Mouse (Mus musculus) thymus, postnatal 10 days (tissue): ENCODE measurements around the gene Cyp4f18.
"Not testable (repeated sequence)": the region's sequence is repeated elsewhere in the genome, so short reads cannot be mapped to it uniquely, and the experiment has no call there.

Experiments used
- DNase-seq, 2 experiments: peaks; one replicate each; pipeline ENCODE4 v3.0.0; 2021; ENCODE audit warnings: low spot score in 2 of 2

The Cyp4f18 gene

GRCm38 (mm10) chr8:72009473-72009872, at the start of gene Cyp4f18:
Gene Cyp4f18 (minus strand): TSS chr8:72009626.
- DNase-seq, result no peak

GRCm38 (mm10) chr8:72057643-72058042, 48.2 kb upstream of the Cyp4f18 start:
- not testable (repeated sequence) for DNase-seq

- not testable (repeated sequence) for DNase-seq
Measured at GRCm38 (mm10) chr8:72054633-72055032, 45.2 kb upstream of the Cyp4f18 start.

- no peak for DNase-seq
Measured at GRCm38 (mm10) chr8:72042493-72042892, 33.1 kb upstream of the Cyp4f18 start.

- DNase-seq, result not testable (repeated sequence)
Measured at GRCm38 (mm10) chr8:72040918-72041317, 31.5 kb upstream of the Cyp4f18 start, which contains the start of gene Olfr372. Gene Olfr372 (plus strand): TSS chr8:72041218.

- DNase-seq, result peak in 1 of 2 experiments; percentile 56
Measured at GRCm38 (mm10) chr8:72032926-72033325, 23.5 kb upstream of the Cyp4f18 start.

- not testable (repeated sequence) for DNase-seq
Measured at GRCm38 (mm10) chr8:72024886-72025285, 15.5 kb upstream of the Cyp4f18 start.

GRCm38 (mm10) chr8:72019816-72020215, 10.4 kb upstream of the Cyp4f18 start:
- no peak for DNase-seq

GRCm38 (mm10) chr8:72019022-72019421, 9.6 kb upstream of the Cyp4f18 start:
- not testable (repeated sequence) for DNase-seq

GRCm38 (mm10) chr8:72018141-72018540, 8.7 kb upstream of the Cyp4f18 start:
- no peak for DNase-seq

- DNase-seq, result not testable (repeated sequence)
Measured at GRCm38 (mm10) chr8:72017339-72017738, 7.9 kb upstream of the Cyp4f18 start.

GRCm38 (mm10) chr8:72013506-72014228, 4.2 kb upstream of the Cyp4f18 start:
- DNase-seq, result not testable (repeated sequence)

- DNase-seq, result no peak
Measured at GRCm38 (mm10) chr8:72008134-72008641, 1.2 kb downstream of the Cyp4f18 start.

GRCm38 (mm10) chr8:72006763-72007162, 2.7 kb downstream of the Cyp4f18 start:
- no peak for DNase-seq

- no peak for DNase-seq
Measured at GRCm38 (mm10) chr8:72005912-72006311, 3.5 kb downstream of the Cyp4f18 start.

GRCm38 (mm10) chr8:72002942-72003341, 6.5 kb downstream of the Cyp4f18 start:
- DNase-seq, result no peak

GRCm38 (mm10) chr8:72000223-72000622, 9.2 kb downstream of the Cyp4f18 start:
- no peak for DNase-seq

- DNase-seq, result no peak
Measured at GRCm38 (mm10) chr8:71999434-71999833, 10.0 kb downstream of the Cyp4f18 start.

- DNase-seq, result no peak
Measured at GRCm38 (mm10) chr8:71988867-71989599, 20.4 kb downstream of the Cyp4f18 start.

- peak; percentile 45 to 59 for DNase-seq
Measured at GRCm38 (mm10) chr8:71988110-71988866, 21.1 kb downstream of the Cyp4f18 start.

- DNase-seq, result no peak
Measured at GRCm38 (mm10) chr8:71984601-71985000, 24.8 kb downstream of the Cyp4f18 start.

- DNase-seq, result no peak
Measured at GRCm38 (mm10) chr8:71981456-71981855, 28.0 kb downstream of the Cyp4f18 start.
